Mouse (Mus musculus) megakaryocyte, embryonic 14.5 days (primary cell): ENCODE data around the gene AI413582. TPM values are rescaled to one million over a fixed set of nuclear protein-coding genes. Genes with fewer than 3 reads are reported as not detected.

Source experiments
- H3K27me3 ChIP-seq: replicated peaks from 2 replicates; pipeline ENCODE3; 2012; ENCODE audit warnings: inconsistent platforms
- H3K36me3 ChIP-seq: replicated peaks from 2 replicates; pipeline ENCODE3; 2012; ENCODE audit warnings: low read length, inconsistent platforms, mixed read lengths
- H3K4me1 ChIP-seq: 2 replicates; pipeline ENCODE4 v1.6.1; 2012; ENCODE audit warnings: inconsistent platforms
- H3K4me3 ChIP-seq: replicated peaks from 2 replicates; pipeline ENCODE3; 2012; ENCODE audit warnings: moderate library complexity, mild to moderate bottlenecking, inconsistent platforms
- H3K9me3 ChIP-seq: 2 replicates; pipeline ENCODE4 v1.6.1; 2012; ENCODE audit warnings: inconsistent platforms
- FLI1 ChIP-seq: IDR thresholded peaks from 2 replicates; pipeline ENCODE4 v1.6.1; 2012; ENCODE audit warnings: low read length, inconsistent platforms, mixed read lengths
- GATA1 ChIP-seq: IDR thresholded peaks from 3 replicates; pipeline ENCODE4 v1.6.1; 2012; ENCODE audit warnings: mixed read lengths, low read length, inconsistent platforms, borderline replicate concordance
- polyA plus RNA-seq: library from polyadenylated mRNA; stranded (reverse); fragments of >175 nt; gene quantifications from 2 replicates; pipeline ENCODE4 v1.2.3, GENCODE M21; 2012; ENCODE audit warnings: low replicate concordance; ENCODE audit not compliant: insufficient read depth

The AI413582 gene
- polyA plus RNA-seq, 1 experiment: 284 TPM

DNA sequence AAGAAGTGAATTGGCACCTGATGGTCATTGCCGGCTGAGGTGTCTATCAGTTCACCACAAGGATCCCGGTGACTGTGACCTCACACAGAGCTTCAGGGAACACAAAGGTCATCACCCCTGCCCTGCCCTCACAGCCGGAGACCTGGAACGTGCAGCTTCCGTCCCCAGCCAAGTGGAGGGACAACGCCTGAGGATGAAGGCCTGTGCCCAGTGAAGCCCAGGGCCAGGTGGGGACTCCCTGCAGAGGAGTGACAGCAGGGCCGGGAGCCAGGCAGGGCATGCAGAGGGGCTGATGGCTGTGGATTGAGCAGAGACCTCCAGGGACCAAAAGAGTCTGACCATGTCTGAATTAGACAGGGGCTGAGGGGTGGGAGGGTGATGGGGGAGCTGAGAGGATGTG lies 42.4 kb downstream of the AI413582 start:
- Histone ChIP-seq H3K4me1 (peaks cover 18% of the 10 kb centered on the region), H3K36me3 (no peaks in the 10 kb centered on the region), H3K9me3 (peaks cover 19% of the 10 kb centered on the region), H3K4me3 (no peak overlapping the region), H3K27me3 (peaks cover 61% of the 10 kb centered on the region)
- TF ChIP-seq GATA1 (no peak), FLI1 (no peak)

DNA sequence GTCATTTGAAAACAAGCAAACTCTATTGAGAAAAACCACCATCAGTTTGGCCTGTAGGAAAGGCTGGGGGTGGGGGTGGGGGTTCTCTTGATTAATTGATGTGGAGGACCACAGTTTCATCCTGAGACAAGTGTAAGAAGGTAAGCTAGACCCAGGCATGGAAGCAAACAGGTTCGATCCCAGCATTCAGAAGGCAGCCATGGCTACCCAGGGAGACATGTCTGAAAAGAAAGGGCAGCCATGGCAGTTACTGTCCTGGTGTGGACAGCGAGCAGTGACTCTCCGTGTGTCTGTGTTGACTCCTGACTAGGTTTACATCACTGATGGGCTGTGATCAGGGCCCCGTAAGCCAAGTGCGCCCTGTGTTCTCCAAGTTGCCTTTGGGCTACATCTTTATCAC lies 44.3 kb downstream of the AI413582 start, which contains the start of gene Grm4:
Gene Grm4 (minus strand): TSS at position 101 of the 400 bp plus-strand sequence.
- no peaks in the 10 kb centered on the region for H3K36me3 ChIP-seq
- peaks cover 17% of the 10 kb centered on the region for H3K9me3 ChIP-seq
- H3K4me1 ChIP-seq: peaks cover 4% of the 10 kb centered on the region; the same call in 1 of the 2 replicates
- no peak for TF ChIP-seq FLI1
- no peak for TF ChIP-seq GATA1
- H3K4me3 ChIP-seq: no peak within 1 kb of the TSS
- H3K27me3 ChIP-seq: peaks cover 79% of the 10 kb centered on the region

DNA sequence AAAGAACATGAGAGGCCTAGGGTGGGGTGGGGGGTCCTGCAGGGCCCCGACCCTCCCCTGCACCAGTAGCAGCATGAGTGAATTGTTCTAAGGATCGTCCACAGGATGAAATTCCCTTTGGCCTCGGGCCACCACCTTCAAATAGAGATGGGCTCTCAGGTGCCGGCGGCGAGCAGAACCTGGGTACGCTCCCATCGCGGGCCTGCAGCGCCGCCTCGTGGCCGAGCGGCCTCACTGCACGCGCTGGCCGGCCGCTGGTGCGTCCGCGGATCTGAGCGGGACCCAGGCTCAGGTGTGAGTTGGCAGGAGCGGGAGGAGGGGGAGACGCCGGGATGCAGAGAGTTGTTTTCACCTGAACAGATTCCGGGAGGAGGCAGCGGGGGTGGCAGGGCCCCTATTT lies 45.0 kb downstream of the AI413582 start:
- TF ChIP-seq FLI1: no peak
- no peak for TF ChIP-seq GATA1
- H3K4me3 ChIP-seq: no peak overlapping the region
- H3K4me1 ChIP-seq: peaks cover 4% of the 10 kb centered on the region; the same call in 1 of the 2 replicates
- H3K36me3 ChIP-seq: no peaks in the 10 kb centered on the region
- peaks cover 11% of the 10 kb centered on the region for H3K9me3 ChIP-seq
- peaks cover 85% of the 10 kb centered on the region for H3K27me3 ChIP-seq

GRCm38 (mm10) chr17:27518700-27519595 lies 46.6 kb downstream of the AI413582 start:
- Histone ChIP-seq H3K36me3 (no peaks in the 10 kb centered on the region), H3K4me3 (no peak overlapping the region), H3K27me3 (peaks cover 93% of the 10 kb centered on the region), H3K9me3 (no peaks in the 10 kb centered on the region), H3K4me1 (peaks cover 6% of the 10 kb centered on the region; the same call in 1 of the 2 replicates)
- TF ChIP-seq GATA1: no peak
- TF ChIP-seq FLI1: no peak

DNA sequence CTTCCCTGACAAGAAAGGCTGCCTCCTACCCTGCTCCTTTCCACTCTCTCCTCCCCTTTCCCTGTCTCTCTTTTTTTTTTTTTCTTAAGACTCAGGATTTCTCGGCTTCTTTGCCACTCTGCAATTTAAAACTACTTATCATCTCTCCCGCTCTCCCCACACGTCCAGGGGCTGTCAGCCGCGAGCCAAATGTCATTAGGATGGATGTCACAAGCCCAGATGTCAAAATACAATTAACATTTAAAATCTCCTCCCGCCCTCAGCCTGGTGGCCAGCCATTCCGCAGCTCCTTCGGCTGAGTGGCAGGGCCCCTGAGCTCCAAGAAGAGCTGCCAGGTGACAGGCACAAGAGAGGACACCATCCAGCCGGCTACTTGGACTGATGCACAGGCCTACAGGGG lies 47.3 kb downstream of the AI413582 start:
- no peaks in the 10 kb centered on the region for H3K9me3 ChIP-seq
- H3K36me3 ChIP-seq: no peaks in the 10 kb centered on the region
- H3K4me1 ChIP-seq: peaks cover 12% of the 10 kb centered on the region
- TF ChIP-seq GATA1: no peak
- TF ChIP-seq FLI1: no peak
- no peak overlapping the region for H3K4me3 ChIP-seq
- H3K27me3 ChIP-seq: peaks cover 96% of the 10 kb centered on the region

- H3K4me3 ChIP-seq: no peak overlapping the region
- no peaks in the 10 kb centered on the region for H3K36me3 ChIP-seq
- H3K4me1 ChIP-seq: peaks cover 24% of the 10 kb centered on the region
- peaks cover 98% of the 10 kb centered on the region for H3K27me3 ChIP-seq
- no peaks in the 10 kb centered on the region for H3K9me3 ChIP-seq
- TF ChIP-seq FLI1 (no peak), GATA1 (no peak)
Observed at GRCm38 (mm10) chr17:27513916-27514762, 51.4 kb downstream of the AI413582 start.

Other genes starting within 250 kb of the AI413582 start
- not detected in 2 replicates for gene Grm4, start 44.4 kb downstream of the AI413582 start, polyA plus RNA-seq
- 3,567 and 8,363 TPM in 2 replicates for gene Hmga1, start 9.3 kb downstream of the AI413582 start, polyA plus RNA-seq
- gene Nudt3, start 57.7 kb upstream of the AI413582 start, polyA plus RNA-seq: 157 and 272 TPM in 2 replicates
- not detected in 2 replicates for gene RPS10-NUDT3, start 69.5 kb upstream of the AI413582 start, polyA plus RNA-seq
- 1,090 and 3,855 TPM in 2 replicates for gene Rps10, start 70.9 kb upstream of the AI413582 start, polyA plus RNA-seq
- 0.36 and 1.00 TPM in 2 replicates for gene Pacsin1, start 89.8 kb upstream of the AI413582 start, polyA plus RNA-seq
- gene Spdef, start 163.2 kb upstream of the AI413582 start, polyA plus RNA-seq: 1.4 and 2.3 TPM in 2 replicates